Mouse (Mus musculus): Measurements from ENCODE around the gene Skor1.

The Skor1 gene
- long read RNA-seq, experiment 1: 0 reads
- long read RNA-seq, experiment 2: 0 reads

GRCm38 (mm10) chr9:63148410-63149371 is at the start of gene Skor1:
Gene Skor1 (minus strand): TSS chr9:63148961.
- intact Hi-C loops (cut with DNase I): no loop called here

GRCm38 (mm10) chr9:63197252-63197651 is 48.5 kb upstream of the Skor1 start:
- intact Hi-C loops (cut with DNase I): no loop called here

GRCm38 (mm10) chr9:63196114-63196682 is 47.4 kb upstream of the Skor1 start:
- intact Hi-C loops (cut with DNase I): no loop called here

- intact Hi-C loops (cut with DNase I): no loop called here
Measured at GRCm38 (mm10) chr9:63195523-63195922, 46.8 kb upstream of the Skor1 start.

GRCm38 (mm10) chr9:63194791-63195190 is 46.0 kb upstream of the Skor1 start:
- intact Hi-C loops (cut with DNase I): no loop called here

GRCm38 (mm10) chr9:63192809-63193208 is 44.0 kb upstream of the Skor1 start:
- intact Hi-C loops (cut with DNase I): no loop called here

GRCm38 (mm10) chr9:63187310-63187709 is 38.5 kb upstream of the Skor1 start:
- intact Hi-C loops (cut with DNase I): no loop called here

GRCm38 (mm10) chr9:63185249-63185648 is 36.5 kb upstream of the Skor1 start:
- intact Hi-C loops (cut with DNase I): no loop called here

- intact Hi-C loops (cut with DNase I): no loop called here
Measured at GRCm38 (mm10) chr9:63183864-63184263, 35.1 kb upstream of the Skor1 start.

- intact Hi-C loops (cut with DNase I): no loop called here
Measured at GRCm38 (mm10) chr9:63182306-63182960, 33.7 kb upstream of the Skor1 start.

- intact Hi-C loops (cut with DNase I): no loop called here
Measured at GRCm38 (mm10) chr9:63181337-63182178, 32.8 kb upstream of the Skor1 start.

GRCm38 (mm10) chr9:63178296-63178695 is 29.5 kb upstream of the Skor1 start:
- intact Hi-C loops (cut with DNase I): no loop called here

- intact Hi-C loops (cut with DNase I): no loop called here
Measured at GRCm38 (mm10) chr9:63174001-63174721, 25.4 kb upstream of the Skor1 start.

GRCm38 (mm10) chr9:63171951-63172350 is 23.2 kb upstream of the Skor1 start:
- intact Hi-C loops (cut with DNase I): no loop called here

GRCm38 (mm10) chr9:63169127-63169526 is 20.4 kb upstream of the Skor1 start:
- intact Hi-C loops (cut with DNase I): no loop called here

GRCm38 (mm10) chr9:63165070-63165469 is 16.3 kb upstream of the Skor1 start:
- intact Hi-C loops (cut with DNase I): no loop called here

- intact Hi-C loops (cut with DNase I): no loop called here
Measured at GRCm38 (mm10) chr9:63163756-63164155, 15.0 kb upstream of the Skor1 start.

- intact Hi-C loops (cut with DNase I): no loop called here
Measured at GRCm38 (mm10) chr9:63151949-63152348, 3.2 kb upstream of the Skor1 start.

GRCm38 (mm10) chr9:63151072-63151870 is 2.5 kb upstream of the Skor1 start:
- intact Hi-C loops (cut with DNase I): no loop called here

Data from adrenal gland (tissue).